Mouse (Mus musculus) thymus, postnatal 0 days (tissue): ENCODE results near the gene Map2. TPM values are rescaled to one million over a fixed set of nuclear protein-coding genes. Genes with fewer than 3 reads are reported as not detected.

Source experiments
- DNase-seq: peaks from one replicate; pipeline ENCODE4 v3.0.0-alpha.2; 2015; ENCODE audit warnings: low spot score
- polyA plus RNA-seq: library from polyadenylated mRNA; unstranded; fragments of >200 nt; fragmentation: Nextera tagmentation; extraction: Ambion mirVana; gene quantifications from 2 replicates; pipeline ENCODE4 v1.2.1, GENCODE M21; 2015

The Map2 gene
- polyA plus RNA-seq, 1 experiment from 2014 or later: 1.4 TPM

DNA sequence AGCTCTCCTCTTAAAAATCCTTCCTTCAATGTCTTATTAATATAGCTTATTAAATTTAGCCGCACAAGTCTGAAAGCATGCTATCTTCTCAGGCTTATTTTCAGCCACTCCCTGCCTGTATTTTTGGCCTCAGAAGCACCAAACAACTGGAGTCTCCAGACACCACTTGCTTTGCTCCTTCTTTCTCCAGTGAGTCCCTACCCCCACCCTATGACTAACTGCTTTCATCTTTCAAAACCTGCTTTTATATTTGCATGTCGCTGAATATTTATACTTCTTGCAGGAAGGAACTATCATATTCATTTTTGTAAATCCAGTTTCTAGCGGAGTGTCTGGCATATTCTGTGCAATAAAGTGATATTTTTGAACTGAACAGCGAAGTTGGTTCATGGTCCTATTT, 21.6 kb downstream of the Map2 start:
- no peak for DNase-seq

DNA sequence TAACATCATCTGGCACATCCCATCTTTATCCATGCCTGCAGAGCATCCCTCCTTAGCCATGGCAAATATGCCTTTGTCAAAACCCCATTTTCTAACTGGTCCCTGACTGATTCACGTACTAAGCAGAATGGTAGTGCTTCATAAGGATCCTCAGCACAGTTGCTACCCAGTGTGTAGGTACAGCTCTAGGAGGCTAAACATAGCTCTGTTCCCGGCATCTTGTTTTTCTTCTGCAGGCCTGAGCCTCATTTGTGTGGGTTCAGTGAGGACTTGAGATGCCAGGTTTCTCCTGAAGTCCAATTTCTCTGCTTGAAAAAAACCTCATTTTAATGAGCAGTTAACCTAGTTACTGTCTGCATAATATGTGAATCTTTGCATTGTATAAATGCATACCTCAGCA, 30.4 kb downstream of the Map2 start:
- DNase-seq: no peak

DNA sequence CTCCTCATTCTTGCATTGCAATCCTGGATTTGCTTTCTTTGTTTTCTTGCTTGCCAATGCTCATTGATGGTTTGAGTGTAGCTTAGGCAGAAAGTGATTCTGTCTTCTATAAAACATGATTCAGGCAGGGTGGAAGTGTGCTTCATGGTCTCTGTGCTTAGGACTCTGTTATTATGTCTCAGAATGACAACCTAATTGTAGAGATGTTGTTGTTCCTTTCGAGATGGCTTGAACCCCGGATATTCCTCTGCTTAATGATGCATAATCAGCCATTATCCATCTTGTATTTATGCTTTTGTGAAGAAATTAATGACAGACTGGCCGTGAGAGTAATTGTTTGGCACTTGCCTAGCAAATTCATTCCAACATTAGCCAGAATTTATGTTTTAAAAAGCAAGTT, 31.8 kb downstream of the Map2 start:
- no peak for DNase-seq

DNA sequence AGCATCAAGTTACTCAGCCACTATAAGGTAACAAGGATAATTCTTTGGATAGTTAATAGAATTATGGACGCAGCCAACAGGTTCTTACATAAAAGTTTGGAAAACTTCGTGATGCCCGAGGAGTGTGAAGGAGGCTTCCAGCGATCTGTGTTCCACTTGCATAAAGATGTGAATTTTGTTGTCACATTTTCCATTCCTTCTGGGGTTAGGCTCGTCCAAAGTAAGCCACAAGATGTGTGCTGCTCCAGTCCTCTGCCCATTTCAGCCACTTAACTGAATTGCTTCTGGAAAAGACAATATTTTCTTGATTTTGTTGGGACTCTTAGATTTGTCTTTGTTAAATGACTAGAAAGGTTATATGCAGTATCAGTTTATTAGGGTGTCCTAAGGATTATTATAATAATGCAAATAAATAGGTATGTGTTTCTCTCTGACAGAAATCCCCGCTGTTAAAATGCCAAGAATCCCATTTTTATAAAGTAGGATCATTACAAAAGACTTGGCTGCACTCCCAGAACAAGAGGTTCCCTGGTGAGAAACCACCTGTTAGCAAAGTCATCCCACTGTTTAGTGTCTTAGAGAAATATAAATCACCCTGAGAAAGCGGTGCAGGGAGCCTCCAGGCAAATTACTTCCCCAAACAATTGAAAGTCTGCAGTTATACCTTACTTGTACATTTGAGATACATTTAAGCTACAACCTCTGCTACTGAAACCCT, 36.2 kb downstream of the Map2 start:
- no peak for DNase-seq

DNA sequence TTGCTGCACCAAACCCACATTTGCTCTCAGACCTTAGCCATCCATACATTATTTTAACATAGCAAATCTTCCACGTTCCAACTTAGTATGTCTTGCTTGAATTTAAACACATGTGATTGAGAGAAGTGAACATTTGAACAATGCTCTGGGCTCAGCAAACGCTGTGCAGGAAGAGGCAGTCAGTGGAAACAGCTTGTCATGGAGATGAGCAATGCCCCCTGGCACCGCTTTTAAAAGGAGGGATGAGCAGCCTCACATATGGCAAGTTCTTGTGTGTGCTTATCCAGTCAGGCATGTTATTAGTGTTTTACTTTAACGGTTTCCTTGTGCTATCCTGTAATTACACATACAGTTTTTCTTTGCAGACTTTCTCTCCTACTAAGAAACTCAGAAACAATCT, 46.4 kb downstream of the Map2 start:
- DNase-seq: no peak

DNA sequence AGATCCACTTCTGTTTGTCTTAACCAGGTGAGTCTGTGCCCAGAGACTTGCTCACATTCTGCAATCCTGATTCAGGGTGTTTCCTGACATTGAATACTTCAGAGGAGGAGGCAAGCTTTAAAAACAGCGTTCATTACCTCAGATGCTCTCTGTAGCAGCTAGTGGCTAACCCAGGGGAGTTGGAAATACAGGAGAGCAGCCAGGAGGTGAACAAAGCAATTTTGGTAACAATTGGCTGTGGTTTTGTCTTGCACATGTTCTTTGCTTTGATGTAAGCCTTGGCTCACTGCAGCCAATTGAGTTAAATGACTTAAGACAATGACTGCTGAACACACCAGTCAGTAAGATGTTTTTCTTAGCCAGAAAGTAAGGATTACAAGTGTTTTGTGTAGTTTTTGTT, 48.3 kb downstream of the Map2 start:
- DNase-seq: no peak

DNA sequence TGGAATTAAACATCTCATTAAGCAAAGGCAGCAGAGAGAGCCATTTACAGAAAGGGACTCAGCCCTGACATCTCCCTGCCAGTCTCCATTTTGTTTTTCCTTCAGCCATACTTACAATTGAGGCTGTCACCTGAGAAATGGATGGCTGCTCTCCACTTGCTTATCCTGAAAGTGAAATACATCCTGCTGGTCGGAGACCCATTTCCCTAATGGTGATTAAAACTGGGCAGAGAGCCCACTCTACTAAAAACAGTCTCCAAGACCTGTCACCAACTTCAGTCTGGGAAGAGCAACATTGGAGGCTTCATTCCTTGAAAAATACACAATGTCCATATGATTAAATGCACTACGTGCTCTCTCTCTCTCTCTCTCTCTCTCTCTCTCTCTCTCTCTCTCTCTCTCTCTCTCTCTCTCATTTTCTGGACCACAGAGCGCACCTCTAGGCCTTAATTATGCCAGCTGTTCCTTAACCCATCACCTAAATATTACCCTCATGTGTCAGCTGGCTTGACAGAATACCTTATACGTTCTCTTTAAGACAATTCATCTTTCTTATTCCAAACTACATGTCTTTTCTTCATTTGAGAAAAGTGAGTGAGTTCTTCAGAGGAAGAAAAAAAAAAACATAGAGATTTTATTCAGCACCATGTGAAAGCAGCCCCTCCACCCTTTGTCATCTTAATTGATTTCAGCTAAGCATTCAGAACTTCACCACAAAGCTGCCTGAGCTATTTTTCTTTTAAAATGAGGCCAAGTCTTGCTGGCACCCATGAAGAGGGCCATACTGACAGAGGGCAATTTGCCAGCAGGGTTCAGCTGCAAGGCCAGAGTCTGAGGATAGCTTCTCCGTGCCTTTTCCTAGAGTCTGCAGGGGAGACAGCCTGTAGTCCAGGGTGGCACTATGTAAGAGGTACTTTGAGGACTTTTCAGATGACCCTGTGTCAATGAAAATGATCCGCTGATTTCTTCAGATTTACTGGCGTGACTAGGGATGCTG, 51.6 kb downstream of the Map2 start:
- DNase-seq: no peak

DNA sequence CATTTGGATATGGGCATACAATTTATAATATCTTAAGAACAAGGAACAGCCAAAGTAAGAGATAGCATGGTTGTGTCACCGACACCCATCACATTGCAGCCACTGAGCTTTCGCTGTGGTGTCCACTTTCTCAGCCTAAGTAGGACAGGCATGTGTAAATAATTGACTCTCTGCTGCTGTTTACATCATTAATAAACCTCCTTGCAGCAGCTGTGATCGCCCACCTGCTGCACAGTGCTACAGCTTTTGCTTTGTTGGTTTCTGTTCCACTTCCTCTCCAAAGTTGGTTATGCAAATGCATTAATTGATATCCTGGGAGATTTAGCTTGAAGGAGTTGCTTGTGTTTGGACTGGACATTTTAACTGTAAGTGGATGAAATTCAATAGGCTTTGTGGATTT, 53.1 kb downstream of the Map2 start:
- no peak for DNase-seq

DNA sequence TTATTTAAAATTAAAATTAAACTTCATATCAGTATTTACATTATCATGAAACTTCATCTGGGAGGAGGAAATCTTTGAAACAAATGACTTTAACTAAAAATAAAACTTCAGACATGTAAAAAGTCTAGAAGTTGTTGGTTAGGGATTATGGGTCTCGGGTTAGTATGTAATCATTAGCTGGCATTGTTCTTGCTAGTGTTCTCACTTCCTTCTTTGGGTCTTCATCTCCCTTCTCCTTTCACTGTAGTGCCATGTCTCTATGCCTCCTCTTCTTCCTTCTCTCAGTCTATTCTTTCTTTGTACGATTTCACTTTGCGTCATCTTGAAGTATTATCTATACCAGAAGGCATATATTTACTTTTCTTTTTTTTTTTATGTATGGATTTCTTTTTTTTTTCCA, 55.3 kb downstream of the Map2 start:
- no peak for DNase-seq

DNA sequence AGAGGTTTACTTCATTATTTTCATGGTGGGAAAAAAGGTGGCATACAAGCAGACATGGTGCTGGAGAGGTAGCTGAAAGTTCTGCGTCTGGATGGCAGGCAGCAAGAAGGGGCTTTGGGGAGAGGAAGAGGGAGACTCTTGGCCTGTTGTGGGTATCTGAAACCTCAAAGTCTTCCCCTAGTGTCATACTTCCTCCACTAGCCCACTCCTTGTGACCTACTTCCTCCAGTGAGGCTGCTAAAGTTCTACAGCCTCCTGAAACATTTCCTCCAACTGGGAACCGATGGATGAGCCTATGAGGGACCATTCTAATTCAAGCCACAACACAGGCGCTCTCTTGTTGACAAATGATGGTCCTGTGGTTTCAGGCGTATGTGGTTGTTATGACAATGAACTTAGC, 56.9 kb downstream of the Map2 start:
- DNase-seq: no peak

DNA sequence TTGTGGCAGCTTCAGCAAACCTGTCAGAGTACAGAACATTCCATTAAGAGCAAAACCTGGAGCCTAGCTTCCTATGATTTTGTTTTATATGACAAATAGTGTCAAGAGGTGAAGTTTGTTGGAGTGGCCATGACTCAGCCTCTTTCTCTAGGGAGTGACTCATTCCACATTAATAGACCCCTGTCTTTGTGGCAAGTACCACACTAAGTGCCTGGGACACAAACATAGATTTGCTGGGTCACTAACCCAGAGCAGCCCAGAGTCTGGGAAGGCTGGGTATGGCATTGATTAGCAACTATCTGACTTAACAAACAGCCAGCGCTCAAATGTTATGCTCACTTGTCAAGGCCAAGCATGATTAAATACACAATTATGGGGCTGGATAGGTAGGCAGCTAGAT, 69.8 kb downstream of the Map2 start:
- DNase-seq: no peak

DNA sequence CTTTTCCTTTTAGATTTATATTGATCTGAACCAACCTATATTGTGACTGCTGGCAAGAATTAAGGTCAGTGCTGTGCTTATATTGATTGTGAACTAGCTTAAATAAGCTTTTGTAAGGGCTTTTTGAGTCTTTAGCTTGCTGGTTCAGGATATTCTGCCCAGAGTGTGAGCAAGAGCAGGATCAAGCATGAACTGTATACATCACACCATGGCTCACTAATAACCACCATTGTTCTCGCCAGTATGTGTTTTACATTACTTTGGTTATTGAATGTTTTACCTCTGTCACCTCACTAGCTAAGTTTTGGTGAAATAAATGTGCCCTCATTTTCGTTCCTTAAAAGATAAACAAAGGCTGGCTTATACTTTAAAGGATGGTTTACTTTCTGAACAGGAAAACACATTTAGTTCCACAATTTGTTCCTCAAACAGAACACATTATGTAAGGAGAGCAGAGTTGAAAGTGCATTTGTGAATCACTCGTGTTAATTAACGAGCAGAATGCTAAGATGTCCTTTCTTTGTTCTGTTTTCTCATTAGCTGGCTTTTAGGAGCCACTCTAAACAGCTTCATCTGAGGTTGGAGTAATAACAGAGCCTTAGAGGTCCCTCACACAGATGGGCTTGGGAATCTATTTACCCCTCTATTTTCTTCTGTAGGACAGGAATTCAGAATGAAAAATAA, 76.7 kb downstream of the Map2 start:
- no peak for DNase-seq

DNA sequence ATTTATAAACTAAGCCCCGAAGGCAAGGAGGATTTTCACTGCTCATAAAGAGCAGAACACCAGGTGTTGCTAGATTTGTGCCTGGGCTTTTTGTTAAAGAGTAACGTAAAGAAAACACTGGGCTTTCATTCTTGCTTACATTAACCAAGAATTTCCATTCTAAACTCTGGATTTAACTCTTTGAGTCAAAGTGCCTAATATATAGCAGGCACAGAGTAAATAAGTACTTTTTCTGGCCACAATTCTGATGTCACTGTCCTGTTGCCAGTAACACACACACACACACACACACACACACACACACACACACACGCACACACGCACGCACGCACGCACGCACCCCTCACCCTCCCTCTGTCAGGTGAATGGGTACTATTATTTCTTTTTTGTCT, 77.3 kb downstream of the Map2 start:
- no peak for DNase-seq

DNA sequence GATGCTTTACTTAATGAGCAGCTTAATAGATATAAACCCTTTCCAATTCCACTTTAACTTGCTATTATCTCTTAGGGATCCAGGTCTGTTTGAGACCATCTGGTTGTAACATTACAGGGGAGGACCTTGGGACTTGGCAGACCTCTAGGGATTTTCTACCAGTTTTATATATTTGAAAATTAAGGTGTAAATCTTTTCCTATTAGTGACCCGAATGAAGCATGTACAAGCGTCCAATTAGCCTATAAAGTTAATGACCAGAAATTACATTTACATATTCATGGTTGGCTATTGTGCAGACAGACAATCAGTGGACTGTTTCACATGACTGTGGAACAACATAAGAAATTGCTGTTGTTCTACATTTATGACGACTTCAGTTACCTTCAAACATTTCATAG, 88.1 kb downstream of the Map2 start:
- DNase-seq: no peak

DNA sequence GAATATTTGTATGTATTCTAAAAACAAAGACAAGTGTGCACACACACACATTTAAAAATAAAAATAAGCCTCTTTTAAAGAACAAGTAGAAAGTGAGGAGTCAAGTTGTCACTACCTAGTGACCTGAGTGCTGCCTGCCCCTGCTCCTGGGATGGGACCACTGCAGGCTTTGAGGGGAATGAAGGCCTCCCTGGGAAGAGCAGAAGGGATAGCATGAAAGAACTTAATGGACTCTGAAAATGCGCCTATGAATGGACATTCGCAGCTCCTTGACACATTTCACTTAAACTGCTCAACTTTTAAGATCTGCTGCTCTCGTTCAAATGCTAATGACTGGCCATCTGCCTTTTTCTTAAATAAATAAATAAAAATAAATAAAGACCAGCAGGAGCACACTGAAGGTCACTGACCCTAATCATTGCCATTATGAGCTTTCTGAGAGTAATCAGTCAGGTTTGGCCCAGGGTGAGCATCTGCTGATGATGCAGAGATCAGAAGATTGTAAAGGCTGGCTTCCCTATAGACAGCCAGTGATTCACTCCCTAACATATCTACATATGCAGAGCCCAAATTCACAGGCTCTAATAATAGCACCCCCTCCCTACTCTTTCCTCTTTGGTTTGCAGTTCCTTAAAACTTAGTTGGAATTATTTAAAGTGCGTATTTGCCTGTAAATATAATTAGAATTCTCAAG, 91.3 kb downstream of the Map2 start:
- DNase-seq: no peak

DNA sequence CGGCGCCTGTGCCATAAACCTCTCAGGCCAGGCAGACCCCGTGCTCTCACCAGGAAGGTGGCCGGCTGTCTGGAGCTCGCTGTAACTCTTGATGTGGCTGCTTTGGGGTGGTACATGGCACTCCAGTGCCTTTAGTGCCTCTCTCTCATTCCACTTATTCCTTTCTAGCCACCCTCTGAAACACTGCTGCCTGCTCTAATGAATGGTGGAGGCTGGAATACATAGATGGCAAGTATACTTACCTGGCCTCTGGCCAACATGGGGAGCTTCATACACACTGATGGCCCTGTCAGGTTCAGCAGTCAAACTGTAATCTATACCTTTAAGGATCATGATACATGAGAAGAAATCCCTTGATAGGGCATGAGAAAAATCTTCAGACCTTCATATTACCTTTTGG, 102.6 kb downstream of the Map2 start:
- no peak for DNase-seq

DNA sequence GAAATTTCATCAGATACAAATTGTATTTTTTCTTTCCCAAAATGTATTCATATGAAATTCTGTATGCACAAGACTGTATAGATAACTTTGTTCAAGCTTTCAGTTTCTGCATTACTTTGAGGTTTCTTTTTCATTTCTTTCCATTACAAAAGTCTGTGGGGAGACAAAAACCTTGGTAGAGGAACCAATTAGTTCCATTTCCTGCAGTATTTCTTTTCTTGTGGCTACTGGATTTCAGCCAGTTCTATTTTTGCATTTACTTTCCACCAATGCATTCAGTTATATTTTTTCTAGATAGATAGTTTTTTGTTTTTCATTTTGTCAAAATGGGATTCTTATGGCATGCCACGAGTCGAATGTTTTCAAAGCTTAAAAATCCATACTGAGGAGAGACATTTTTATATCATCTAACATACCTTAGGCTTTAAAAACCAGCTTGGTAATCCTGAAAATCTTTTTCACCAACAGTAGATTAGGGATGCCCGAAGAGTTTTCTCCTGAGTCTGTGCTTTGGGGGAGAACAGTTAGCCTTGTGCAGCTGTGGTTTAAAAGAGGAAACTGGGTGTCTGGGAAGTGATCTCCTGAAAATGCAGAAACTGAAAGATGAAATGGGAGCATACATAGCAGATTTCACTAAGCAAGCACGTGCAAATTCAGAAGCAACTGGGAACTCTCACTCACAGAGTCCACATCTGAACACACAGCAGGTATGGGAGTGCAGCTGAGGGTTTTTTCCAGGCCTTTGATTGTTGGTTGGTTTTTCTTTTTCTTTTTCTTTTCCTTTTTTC, 104.3 kb downstream of the Map2 start:
- DNase-seq: no peak

DNA sequence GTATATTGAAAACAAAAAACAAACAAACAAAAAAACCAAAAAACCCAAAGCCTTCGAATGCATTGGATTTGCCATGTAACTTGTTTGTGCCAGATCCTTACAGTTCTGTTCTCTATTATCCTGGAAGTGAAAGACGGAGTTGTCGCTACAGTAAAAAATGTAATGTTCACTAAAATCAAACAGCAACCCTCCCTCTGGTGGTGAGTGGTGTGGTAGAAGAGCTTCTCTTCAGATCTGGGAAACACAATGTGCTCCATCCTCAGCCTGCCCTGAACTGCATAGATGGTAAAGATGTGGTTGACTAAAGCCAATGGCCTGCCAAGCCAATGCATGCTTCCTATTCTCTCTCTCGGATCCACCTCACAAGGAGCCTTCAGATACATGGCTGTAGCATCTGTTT, 105.1 kb downstream of the Map2 start:
- DNase-seq: no peak

DNA sequence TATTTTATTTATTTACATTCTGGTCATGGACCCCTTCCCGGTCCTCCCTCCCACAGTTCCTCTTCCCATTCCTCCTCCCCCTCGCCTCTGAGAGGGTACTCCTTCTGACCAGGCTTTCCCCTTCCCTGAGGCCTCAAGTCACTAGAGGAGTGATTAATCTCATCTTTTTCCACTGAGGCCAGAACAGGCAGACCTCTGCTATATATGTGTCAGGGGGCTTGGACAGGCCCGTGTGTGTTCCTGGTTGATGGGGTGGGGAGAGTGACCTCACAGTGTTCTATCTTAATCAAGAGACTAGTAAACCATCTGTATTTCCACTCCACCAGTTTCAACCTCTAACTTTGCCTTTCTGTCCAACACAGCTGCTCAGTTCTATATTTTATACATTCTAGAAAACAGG, 107.4 kb downstream of the Map2 start:
- DNase-seq: no peak

DNA sequence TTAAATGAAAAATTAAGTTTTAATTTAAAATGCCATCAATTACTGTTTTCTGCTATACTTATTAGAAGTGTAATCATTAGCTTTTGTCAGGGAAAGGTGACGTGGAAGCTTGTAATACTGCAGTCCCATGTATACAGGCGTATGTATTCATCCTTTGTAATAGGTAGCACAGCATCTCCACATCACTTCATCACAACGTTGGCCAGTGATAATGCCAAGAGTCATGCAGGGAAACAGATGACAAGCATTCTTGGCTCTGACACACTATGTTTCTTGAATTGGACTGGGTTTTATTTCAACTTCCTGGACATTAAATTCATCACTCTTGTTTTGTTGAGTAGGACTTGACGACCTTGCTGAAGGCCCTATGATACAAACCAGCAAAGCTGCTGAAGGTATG, 113.9 kb downstream of the Map2 start:
- DNase-seq: no peak
